Mouse (Mus musculus) embryonic facial prominence, embryonic 11.5 days (tissue): ENCODE measurements at regions not wholly inside any gene's neighbourhood (a gene's known extent, or its start where the extent isn't known, plus 50 kb on each side); places are given as distances from the start of the nearest gene placed in this dataset.

ENCODE experiments used
- ATAC-seq: fragments of 200-750 bp; cut with Nextera tagmentation; replicated peaks from 2 replicates; pipeline ENCODE4 v1.8.0; 2017; ENCODE audit warnings: low read depth; ENCODE audit not compliant: insufficient number of reproducible peaks, low FRiP score, low TSS enrichment
- DNase-seq: peaks from one replicate; pipeline ENCODE4 v3.0.0-alpha.2; 2015; ENCODE audit warnings: low spot score
- H3K27ac ChIP-seq: fragments of 300-500 bp; sonication (generic); replicated peaks from 2 replicates; pipeline ENCODE4 v1.5.1; 2014; ENCODE audit warnings: mild to moderate bottlenecking, low read depth, low read length, control low read depth
- H3K27me3 ChIP-seq: fragments of 300-500 bp; sonication (generic); 2 replicates; pipeline ENCODE4 v1.6.1; 2014; ENCODE audit warnings: mild to moderate bottlenecking, low read length, moderate library complexity, mixed read lengths; ENCODE audit not compliant: control insufficient read depth, insufficient read depth
- H3K36me3 ChIP-seq: fragments of 300-500 bp; sonication (generic); replicated peaks from 2 replicates; pipeline ENCODE4 v1.6.1; 2014; ENCODE audit warnings: low read depth, mild to moderate bottlenecking, low read length, moderate library complexity, mixed read lengths; ENCODE audit not compliant: control insufficient read depth, insufficient read depth
- H3K4me1 ChIP-seq: fragments of 300-500 bp; sonication (generic); 2 replicates; pipeline ENCODE4 v1.6.1; 2014; ENCODE audit warnings: low read length, mixed read lengths; ENCODE audit not compliant: control insufficient read depth, insufficient read depth
- H3K4me2 ChIP-seq: fragments of 300-500 bp; sonication (generic); 2 replicates; pipeline ENCODE4 v1.6.1; 2014; ENCODE audit warnings: low read depth, mild to moderate bottlenecking, control low read depth, low read length, moderate library complexity
- H3K4me3 ChIP-seq: fragments of 300-500 bp; sonication (generic); 2 replicates; pipeline ENCODE4 v1.5.1; 2014; ENCODE audit warnings: low read depth, low read length, control low read depth
- H3K9ac ChIP-seq: fragments of 300-500 bp; sonication (generic); replicated peaks from 2 replicates; pipeline ENCODE4 v1.6.1; 2014; ENCODE audit warnings: mild to moderate bottlenecking, control low read depth, low read length
- H3K9me3 ChIP-seq: fragments of 300-500 bp; sonication (generic); replicated peaks from 2 replicates; pipeline ENCODE4 v1.6.1; 2016; ENCODE audit warnings: mild to moderate bottlenecking, low read length, inconsistent platforms, mixed read lengths; ENCODE audit not compliant: control insufficient read depth
- WGBS: fragments of 180-500 bp; shearing (Covaris S2); extraction: QIAGEN DNeasy Blood & Tissue Kit; methylation state at CpG from one replicate; pipeline ENCODE4 v1.1.7; 2014; 5-methylcytosine and 5-hydroxymethylcytosine counted together

- H3K4me3 ChIP-seq: no peak overlapping the region
- DNase-seq: no peak
- no peaks in the 10 kb centered on the region for H3K9me3 ChIP-seq
- H3K27me3 ChIP-seq: no peaks in the 10 kb centered on the region
- 76% methylated on average over 7 of the region's 7 CpGs for WGBS
- no peaks in the 10 kb centered on the region for H3K36me3 ChIP-seq
- no peak overlapping the region for H3K4me2 ChIP-seq
- no peaks in the 10 kb centered on the region for H3K4me1 ChIP-seq
- H3K9ac ChIP-seq: no peak overlapping the region
- ATAC-seq: no peak
- no peak overlapping the region for H3K27ac ChIP-seq
Measured at GRCm38 (mm10) chr12:68599681-68600596, 559.0 kb downstream of the Rps29 start.

- Histone ChIP-seq H3K4me3 (no peak overlapping the region), H3K36me3 (no peaks in the 10 kb centered on the region), H3K27ac (no peak overlapping the region), H3K27me3 (no peaks in the 10 kb centered on the region), H3K4me1 (no peaks in the 10 kb centered on the region), H3K9me3 (no peaks in the 10 kb centered on the region), H3K4me2 (no peak overlapping the region), H3K9ac (no peak overlapping the region)
- DNase-seq (no peak), ATAC-seq (no peak)
- WGBS: 64% methylated on average over 8 of the region's 8 CpGs
Measured at GRCm38 (mm10) chr12:68599016-68599616, 559.9 kb downstream of the Rps29 start.

GRCm38 (mm10) chr12:68585524-68585872, 573.5 kb downstream of the Rps29 start:
- ATAC-seq (no peak), DNase-seq (no peak)
- Histone ChIP-seq H3K27me3 (no peaks in the 10 kb centered on the region), H3K27ac (no peak overlapping the region), H3K4me3 (no peak overlapping the region), H3K4me2 (no peak overlapping the region), H3K36me3 (no peaks in the 10 kb centered on the region), H3K9ac (no peak overlapping the region), H3K4me1 (no peaks in the 10 kb centered on the region), H3K9me3 (no peaks in the 10 kb centered on the region)
- WGBS: 83% methylated on average over 3 of the region's 3 CpGs

- H3K27me3 ChIP-seq: no peaks in the 10 kb centered on the region
- H3K27ac ChIP-seq: no peak overlapping the region
- DNase-seq (no peak), ATAC-seq (no peak)
- WGBS: 54% methylated on average over 6 of the region's 6 CpGs
- no peak overlapping the region for H3K4me2 ChIP-seq
- no peaks in the 10 kb centered on the region for H3K36me3 ChIP-seq
- H3K4me3 ChIP-seq: no peak overlapping the region
- H3K4me1 ChIP-seq: no peaks in the 10 kb centered on the region
- H3K9me3 ChIP-seq: no peaks in the 10 kb centered on the region
- H3K9ac ChIP-seq: no peak overlapping the region
Measured at GRCm38 (mm10) chr12:68584786-68585523, 574.0 kb downstream of the Rps29 start.

- H3K4me1 ChIP-seq: no peaks in the 10 kb centered on the region
- H3K4me2 ChIP-seq: no peak overlapping the region
- no peaks in the 10 kb centered on the region for H3K27me3 ChIP-seq
- H3K9ac ChIP-seq: no peak overlapping the region
- WGBS: 56% methylated on average over 5 of the region's 5 CpGs
- ATAC-seq: no peak
- no peak overlapping the region for H3K27ac ChIP-seq
- H3K36me3 ChIP-seq: no peaks in the 10 kb centered on the region
- no peaks in the 10 kb centered on the region for H3K9me3 ChIP-seq
- no peak for DNase-seq
- H3K4me3 ChIP-seq: no peak overlapping the region
Measured at GRCm38 (mm10) chr12:68579909-68580308, 579.1 kb downstream of the Rps29 start.

- WGBS: 75% methylated on average over 6 of the region's 6 CpGs
- Histone ChIP-seq H3K27ac (no peak overlapping the region), H3K4me3 (no peak overlapping the region), H3K9ac (no peak overlapping the region), H3K27me3 (no peaks in the 10 kb centered on the region), H3K36me3 (no peaks in the 10 kb centered on the region), H3K4me1 (no peaks in the 10 kb centered on the region), H3K9me3 (no peaks in the 10 kb centered on the region), H3K4me2 (no peak overlapping the region)
- no peak for DNase-seq
- ATAC-seq: no peak
Measured at GRCm38 (mm10) chr12:68577453-68577852, 581.5 kb downstream of the Rps29 start.

- WGBS: 53% methylated on average over 7 of the region's 7 CpGs
- H3K4me3 ChIP-seq: no peak overlapping the region
- no peak for ATAC-seq
- no peak overlapping the region for H3K9ac ChIP-seq
- no peak for DNase-seq
- no peaks in the 10 kb centered on the region for H3K9me3 ChIP-seq
- no peak overlapping the region for H3K27ac ChIP-seq
- H3K36me3 ChIP-seq: no peaks in the 10 kb centered on the region
- no peak overlapping the region for H3K4me2 ChIP-seq
- no peaks in the 10 kb centered on the region for H3K4me1 ChIP-seq
- H3K27me3 ChIP-seq: no peaks in the 10 kb centered on the region
Measured at GRCm38 (mm10) chr12:68576855-68577254, 582.1 kb downstream of the Rps29 start.
